Mouse (Mus musculus): Measurements from ENCODE around the gene Ncaph2. TPM values are rescaled to one million over a fixed set of nuclear protein-coding genes. Genes with fewer than 3 reads are reported as not detected.

The Ncaph2 gene
- polyA plus RNA-seq, 1 experiment from 2014 or later: 187 TPM

GRCm38 (mm10) chr15:89322670-89323522 lies 32.6 kb upstream of the Ncaph2 start, which contains the start of gene Adm2:
Gene Adm2, plus strand, starts transcription at chr15:89322720.
- WGBS: 8% methylated on average over 26 of the region's 26 CpGs
- DNase-seq (ENCODE audit: low spot score): peak; percentile 7
- Histone ChIP-seq H3K36me3 (no peaks in the 10 kb centered on the region), H3K27me3 (ENCODE audit: insufficient read depth, poor library complexity, severe bottlenecking) (peaks cover 26% of the 10 kb centered on the region), H3K4me1 (replicated peaks) (peaks cover 9% of the 10 kb centered on the region), H3K9me3 (no peaks in the 10 kb centered on the region), H3K4me3 (peak within 1 kb of the TSS; percentile 37), H3K27ac (peak within 1 kb of the TSS; percentile 53; the same call in 1 of the 2 replicates)

GRCm38 (mm10) chr15:89323656-89324055 lies 31.9 kb upstream of the Ncaph2 start:
- Histone ChIP-seq H3K9me3 (no peaks in the 10 kb centered on the region), H3K4me3 (no peak overlapping the region), H3K27me3 (ENCODE audit: insufficient read depth, poor library complexity, severe bottlenecking) (peaks cover 26% of the 10 kb centered on the region), H3K36me3 (no peaks in the 10 kb centered on the region), H3K27ac (no peak overlapping the region), H3K4me1 (replicated peaks) (peaks cover 9% of the 10 kb centered on the region)
- WGBS: 86% methylated on average over 4 of the region's 4 CpGs
- no peak for DNase-seq (ENCODE audit: low spot score)

- H3K4me1 ChIP-seq (replicated peaks): peaks cover 9% of the 10 kb centered on the region
- 63% methylated on average over 5 of the region's 5 CpGs for WGBS
- H3K27me3 ChIP-seq (ENCODE audit: insufficient read depth, poor library complexity, severe bottlenecking): peaks cover 22% of the 10 kb centered on the region
- H3K4me3 ChIP-seq: no peak overlapping the region
- H3K27ac ChIP-seq: no peak overlapping the region
- no peaks in the 10 kb centered on the region for H3K9me3 ChIP-seq
- no peak for DNase-seq (ENCODE audit: low spot score)
- H3K36me3 ChIP-seq: no peaks in the 10 kb centered on the region
Observed at GRCm38 (mm10) chr15:89326441-89326840, 29.1 kb upstream of the Ncaph2 start.

GRCm38 (mm10) chr15:89334271-89334670 lies 21.2 kb upstream of the Ncaph2 start, which contains the start of gene Miox:
Gene Miox, plus strand, starts transcription at chr15:89334398.
- Histone ChIP-seq H3K27ac (no peak within 1 kb of the TSS), H3K36me3 (no peaks in the 10 kb centered on the region), H3K27me3 (ENCODE audit: insufficient read depth, poor library complexity, severe bottlenecking) (no peaks in the 10 kb centered on the region), H3K9me3 (no peaks in the 10 kb centered on the region), H3K4me3 (no peak within 1 kb of the TSS), H3K4me1 (replicated peaks) (no peaks in the 10 kb centered on the region)
- 91% methylated on average over 7 of the region's 7 CpGs for WGBS
- DNase-seq (ENCODE audit: low spot score): no peak

- H3K27ac ChIP-seq: no peak overlapping the region
- H3K9me3 ChIP-seq: no peaks in the 10 kb centered on the region
- H3K27me3 ChIP-seq (ENCODE audit: insufficient read depth, poor library complexity, severe bottlenecking): no peaks in the 10 kb centered on the region
- DNase-seq (ENCODE audit: low spot score): no peak
- no peaks in the 10 kb centered on the region for H3K4me1 ChIP-seq (replicated peaks)
- H3K36me3 ChIP-seq: no peaks in the 10 kb centered on the region
- WGBS: 83% methylated on average over 17 of the region's 17 CpGs
- no peak overlapping the region for H3K4me3 ChIP-seq
Observed at GRCm38 (mm10) chr15:89334774-89335537, 20.6 kb upstream of the Ncaph2 start.

- H3K27me3 ChIP-seq (ENCODE audit: insufficient read depth, poor library complexity, severe bottlenecking): no peaks in the 10 kb centered on the region
- no peaks in the 10 kb centered on the region for H3K36me3 ChIP-seq
- no peak overlapping the region for H3K4me3 ChIP-seq
- no peak overlapping the region for H3K27ac ChIP-seq
- H3K9me3 ChIP-seq: no peaks in the 10 kb centered on the region
- 88% methylated on average over 14 of the region's 14 CpGs for WGBS
- H3K4me1 ChIP-seq (replicated peaks): no peaks in the 10 kb centered on the region
- no peak for DNase-seq (ENCODE audit: low spot score)
Observed at GRCm38 (mm10) chr15:89336422-89336821, 19.1 kb upstream of the Ncaph2 start.

GRCm38 (mm10) chr15:89339696-89340095 lies 15.8 kb upstream of the Ncaph2 start:
- Histone ChIP-seq H3K4me1 (replicated peaks) (no peaks in the 10 kb centered on the region), H3K4me3 (no peak overlapping the region), H3K9me3 (no peaks in the 10 kb centered on the region), H3K36me3 (no peaks in the 10 kb centered on the region), H3K27ac (no peak overlapping the region), H3K27me3 (ENCODE audit: insufficient read depth, poor library complexity, severe bottlenecking) (no peaks in the 10 kb centered on the region)
- WGBS: 87% methylated on average over 2 of the region's 2 CpGs
- DNase-seq (ENCODE audit: low spot score): no peak

- Histone ChIP-seq H3K4me1 (replicated peaks) (no peaks in the 10 kb centered on the region), H3K36me3 (no peaks in the 10 kb centered on the region), H3K9me3 (no peaks in the 10 kb centered on the region), H3K27me3 (ENCODE audit: insufficient read depth, poor library complexity, severe bottlenecking) (no peaks in the 10 kb centered on the region), H3K27ac (no peak overlapping the region), H3K4me3 (no peak overlapping the region)
- no peak for DNase-seq (ENCODE audit: low spot score)
- 83% methylated on average over 3 of the region's 3 CpGs for WGBS
Observed at GRCm38 (mm10) chr15:89340136-89340535, 15.4 kb upstream of the Ncaph2 start.

- Histone ChIP-seq H3K36me3 (no peaks in the 10 kb centered on the region), H3K27me3 (ENCODE audit: insufficient read depth, poor library complexity, severe bottlenecking) (no peaks in the 10 kb centered on the region), H3K27ac (no peak overlapping the region), H3K4me1 (replicated peaks) (no peaks in the 10 kb centered on the region), H3K9me3 (no peaks in the 10 kb centered on the region), H3K4me3 (no peak overlapping the region)
- WGBS: 32% methylated on average over 1 of the region's 1 CpGs
- DNase-seq (ENCODE audit: low spot score): no peak
Observed at GRCm38 (mm10) chr15:89341678-89342077, 13.8 kb upstream of the Ncaph2 start.

GRCm38 (mm10) chr15:89343325-89343724 lies 12.2 kb upstream of the Ncaph2 start:
- Histone ChIP-seq H3K4me1 (replicated peaks) (no peaks in the 10 kb centered on the region), H3K36me3 (no peaks in the 10 kb centered on the region)
- WGBS: 86% methylated on average over 3 of the region's 3 CpGs

GRCm38 (mm10) chr15:89350447-89350846 lies 5.1 kb upstream of the Ncaph2 start:
- no peak overlapping the region for H3K4me3 ChIP-seq
- H3K27ac ChIP-seq: no peak overlapping the region
- H3K9me3 ChIP-seq: no peaks in the 10 kb centered on the region
- H3K36me3 ChIP-seq: peaks cover 44% of the 10 kb centered on the region
- no peaks in the 10 kb centered on the region for H3K27me3 ChIP-seq (ENCODE audit: insufficient read depth, poor library complexity, severe bottlenecking)
- 82% methylated on average over 5 of the region's 5 CpGs for WGBS
- H3K4me1 ChIP-seq (replicated peaks): peaks cover 17% of the 10 kb centered on the region
- DNase-seq (ENCODE audit: low spot score): no peak

More at GRCm38 (mm10) chr15:89343325-89343724, 12.2 kb upstream of the Ncaph2 start:
- Histone ChIP-seq H3K27me3 (ENCODE audit: insufficient read depth, poor library complexity, severe bottlenecking) (no peaks in the 10 kb centered on the region), H3K27ac (no peak overlapping the region), H3K9me3 (no peaks in the 10 kb centered on the region), H3K4me3 (no peak overlapping the region)
- no peak for DNase-seq (ENCODE audit: low spot score)

- peaks cover 17% of the 10 kb centered on the region for H3K4me1 ChIP-seq (replicated peaks)
- no peak for DNase-seq (ENCODE audit: low spot score)
- H3K36me3 ChIP-seq: peaks cover 44% of the 10 kb centered on the region
- H3K9me3 ChIP-seq: no peaks in the 10 kb centered on the region
- 92% methylated on average over 15 of the region's 15 CpGs for WGBS
- no peak overlapping the region for H3K4me3 ChIP-seq
- H3K27ac ChIP-seq: no peak overlapping the region
- no peaks in the 10 kb centered on the region for H3K27me3 ChIP-seq (ENCODE audit: insufficient read depth, poor library complexity, severe bottlenecking)
Observed at GRCm38 (mm10) chr15:89351302-89351701, 4.2 kb upstream of the Ncaph2 start.

GRCm38 (mm10) chr15:89352054-89352453 lies 3.5 kb upstream of the Ncaph2 start:
- H3K36me3 ChIP-seq: peaks cover 44% of the 10 kb centered on the region
- no peak for DNase-seq (ENCODE audit: low spot score)
- no peak overlapping the region for H3K4me3 ChIP-seq
- WGBS: 95% methylated on average over 14 of the region's 14 CpGs
- H3K27me3 ChIP-seq (ENCODE audit: insufficient read depth, poor library complexity, severe bottlenecking): no peaks in the 10 kb centered on the region
- peaks cover 24% of the 10 kb centered on the region for H3K4me1 ChIP-seq (replicated peaks)
- no peak overlapping the region for H3K27ac ChIP-seq
- H3K9me3 ChIP-seq: no peaks in the 10 kb centered on the region

Measured in hindbrain, embryonic 10.5 days (tissue).